Mouse (Mus musculus): ENCODE results near the gene Stx3.

- no peak for TF ChIP-seq HCFC1 (IDR thresholded peaks at IDR 0.05; ENCODE audit: borderline replicate concordance, insufficient read depth, low read length)
- no peak for TF ChIP-seq CHD2 (IDR thresholded peaks at IDR 0.05; ENCODE audit: low read depth, low read length)
- no peak for TF ChIP-seq ZC3H11A (IDR thresholded peaks at IDR 0.05; ENCODE audit: borderline replicate concordance, low read depth, low read length)
- TF ChIP-seq ZNF384 (IDR thresholded peaks at IDR 0.05; ENCODE audit: low read depth, low read length) = no peak
Observed at GRCm38 (mm10) chr19:11807251-11807650, 12.0 kb downstream of the Stx3 start.
